Mouse (Mus musculus) limb, embryonic 14.5 days (tissue): ENCODE results near the gene Rasa3. TPM values are rescaled to one million over a fixed set of nuclear protein-coding genes. Genes with fewer than 3 reads are reported as not detected.

ENCODE experiments used
- ATAC-seq: fragments of 200-750 bp; cut with Nextera tagmentation; 2 replicates; pipeline ENCODE4 v1.8.0; 2017; ENCODE audit warnings: low read depth, moderate number of reproducible peaks, moderate TSS enrichment; ENCODE audit not compliant: low FRiP score
- DNase-seq: peaks from one replicate; pipeline ENCODE4 v3.0.0-alpha.2; 2015; ENCODE audit warnings: low spot score
- H3K27ac ChIP-seq: fragments of 300-500 bp; sonication (generic); replicated peaks from 2 replicates; pipeline ENCODE4 v1.5.1; 2014; ENCODE audit warnings: low read depth, mild to moderate bottlenecking, low read length, moderate library complexity, mixed read lengths
- H3K27me3 ChIP-seq: fragments of 300-500 bp; sonication (generic); 2 replicates; pipeline ENCODE4 v1.6.1; 2014; ENCODE audit warnings: low read length, mixed read lengths; ENCODE audit not compliant: control insufficient read depth, insufficient read depth
- H3K36me3 ChIP-seq: fragments of 300-500 bp; sonication (generic); 2 replicates; pipeline ENCODE4 v1.6.1; 2014; ENCODE audit warnings: mild to moderate bottlenecking, low read length, moderate library complexity, mixed read lengths; ENCODE audit not compliant: control insufficient read depth, insufficient read depth
- H3K4me1 ChIP-seq: fragments of 300-500 bp; sonication (generic); 2 replicates; pipeline ENCODE4 v1.6.1; 2014; ENCODE audit warnings: antibody characterized with exemption, low read length, mixed read lengths; ENCODE audit not compliant: control insufficient read depth, insufficient read depth
- H3K4me2 ChIP-seq: fragments of 300-500 bp; sonication (generic); replicated peaks from 2 replicates; pipeline ENCODE4 v1.6.1; 2014; ENCODE audit warnings: low read depth, mild to moderate bottlenecking, low read length, moderate library complexity; ENCODE audit not compliant: severe bottlenecking
- H3K4me3 ChIP-seq: fragments of 300-500 bp; sonication (generic); replicated peaks from 2 replicates; pipeline ENCODE4 v1.5.1; 2014; ENCODE audit warnings: low read length
- H3K9ac ChIP-seq: fragments of 300-500 bp; sonication (generic); 2 replicates; pipeline ENCODE4 v1.6.1; 2014; ENCODE audit warnings: mild to moderate bottlenecking, low read depth, low read length, moderate library complexity; ENCODE audit not compliant: severe bottlenecking
- H3K9me3 ChIP-seq: fragments of 300-500 bp; sonication (generic); 2 replicates; pipeline ENCODE4 v1.6.1; 2016; ENCODE audit warnings: low read length; ENCODE audit not compliant: control insufficient read depth
- POLR2A ChIP-seq: fragments of 200-500 bp; IDR thresholded peaks from 2 replicates; pipeline ENCODE4 v1.8.0; 2012; ENCODE audit warnings: inconsistent platforms, mild to moderate bottlenecking, moderate library complexity, borderline replicate concordance; ENCODE audit not compliant: insufficient read depth, insufficient read length; ENCODE audit errors: extremely low read depth
- WGBS: fragments of 180-500 bp; shearing (Covaris S2); extraction: QIAGEN DNeasy Blood & Tissue Kit; methylation state at CpG from one replicate; pipeline ENCODE4 v1.1.7; 2014; 5-methylcytosine and 5-hydroxymethylcytosine counted together
- polyA plus RNA-seq, 2 experiments: library from polyadenylated mRNA; depleted of rRNA in 1 of 2; stranded (reverse) in 1 of 2; unstranded in 1 of 2; fragments of >200 nt; fragmentation: Nextera tagmentation in 1 of 2; extraction: Ambion mirVana in 1 of 2; gene quantifications; 2 replicates each; pipeline versions ENCODE4 v1.2.1 to v1.2.3; 2012 to 2014

The Rasa3 gene
- polyA plus RNA-seq, 2 experiments: 30.8 to 31.6 TPM

DNA sequence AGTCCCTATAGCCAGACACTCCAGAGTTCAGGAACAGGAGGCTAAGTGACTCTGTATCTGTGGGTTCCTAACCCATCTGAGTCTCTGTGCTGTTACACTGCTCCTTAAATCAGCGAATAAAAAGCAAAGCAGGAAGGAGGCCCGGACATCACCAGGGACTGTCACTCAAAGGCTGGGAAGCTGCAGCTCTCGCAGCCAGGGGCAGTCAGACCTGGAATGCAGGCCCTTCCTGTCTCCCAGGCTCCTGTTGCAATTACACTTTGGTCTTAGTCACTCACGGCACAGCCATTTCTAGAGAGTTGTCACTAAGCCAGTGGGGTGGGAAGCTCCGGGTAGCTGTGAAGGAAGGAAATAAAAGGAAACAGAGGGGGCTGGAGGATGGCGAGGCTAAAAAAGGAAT lies 33.2 kb downstream of the Rasa3 start:
- Histone ChIP-seq H3K9me3 (no peaks in the 10 kb centered on the region), H3K4me1 (peaks cover 38% of the 10 kb centered on the region), H3K4me2 (no peak overlapping the region), H3K9ac (peak overlapping the region; percentile 2; the same call in 1 of the 2 replicates), H3K36me3 (no peaks in the 10 kb centered on the region), H3K27me3 (no peaks in the 10 kb centered on the region), H3K27ac (peak overlapping the region; percentile 33), H3K4me3 (no peak overlapping the region)
- 7% methylated on average over 6 of the region's 6 CpGs for WGBS
- ATAC-seq (0 out of 2 replicates have a peak, but pooled peaks have one; percentile 21), DNase-seq (no peak)
- TF ChIP-seq POLR2A: no peak

- H3K36me3 ChIP-seq: no peaks in the 10 kb centered on the region
- TF ChIP-seq POLR2A: no peak
- ATAC-seq (no peak), DNase-seq (no peak)
- no peaks in the 10 kb centered on the region for H3K27me3 ChIP-seq
- H3K4me2 ChIP-seq: no peak overlapping the region
- 65% methylated on average over 10 of the region's 10 CpGs for WGBS
- no peaks in the 10 kb centered on the region for H3K9me3 ChIP-seq
- no peak overlapping the region for H3K27ac ChIP-seq
- no peak overlapping the region for H3K4me3 ChIP-seq
- peaks cover 28% of the 10 kb centered on the region for H3K4me1 ChIP-seq
- H3K9ac ChIP-seq: no peak overlapping the region
Measured at GRCm38 (mm10) chr8:13642659-13643181, 34.7 kb downstream of the Rasa3 start.

GRCm38 (mm10) chr8:13641206-13641605 lies 36.2 kb downstream of the Rasa3 start:
- H3K27ac ChIP-seq: peak overlapping the region; percentile 38; the same call in 1 of the 2 replicates
- H3K4me3 ChIP-seq: no peak overlapping the region
- H3K4me2 ChIP-seq: no peak overlapping the region
- 55% methylated on average over 9 of the region's 9 CpGs for WGBS
- TF ChIP-seq POLR2A: no peak
- H3K9ac ChIP-seq: no peak overlapping the region
- H3K4me1 ChIP-seq: peaks cover 28% of the 10 kb centered on the region
- no peaks in the 10 kb centered on the region for H3K27me3 ChIP-seq
- ATAC-seq (no peak), DNase-seq (no peak)
- no peaks in the 10 kb centered on the region for H3K9me3 ChIP-seq
- no peaks in the 10 kb centered on the region for H3K36me3 ChIP-seq

GRCm38 (mm10) chr8:13640452-13640883 lies 36.9 kb downstream of the Rasa3 start:
- WGBS: 21% methylated on average over 9 of the region's 9 CpGs
- H3K4me1 ChIP-seq: peaks cover 28% of the 10 kb centered on the region
- no peaks in the 10 kb centered on the region for H3K9me3 ChIP-seq
- no peak for TF ChIP-seq POLR2A
- no peak overlapping the region for H3K4me2 ChIP-seq
- ATAC-seq: peak; percentile 81
- no peaks in the 10 kb centered on the region for H3K36me3 ChIP-seq
- DNase-seq: peak; percentile 75
- H3K27me3 ChIP-seq: no peaks in the 10 kb centered on the region
- 0 out of 2 replicates have a peak overlapping the region, but pooled peaks have one; percentile 38 for H3K27ac ChIP-seq
- no peak overlapping the region for H3K4me3 ChIP-seq
- no peak overlapping the region for H3K9ac ChIP-seq

DNA sequence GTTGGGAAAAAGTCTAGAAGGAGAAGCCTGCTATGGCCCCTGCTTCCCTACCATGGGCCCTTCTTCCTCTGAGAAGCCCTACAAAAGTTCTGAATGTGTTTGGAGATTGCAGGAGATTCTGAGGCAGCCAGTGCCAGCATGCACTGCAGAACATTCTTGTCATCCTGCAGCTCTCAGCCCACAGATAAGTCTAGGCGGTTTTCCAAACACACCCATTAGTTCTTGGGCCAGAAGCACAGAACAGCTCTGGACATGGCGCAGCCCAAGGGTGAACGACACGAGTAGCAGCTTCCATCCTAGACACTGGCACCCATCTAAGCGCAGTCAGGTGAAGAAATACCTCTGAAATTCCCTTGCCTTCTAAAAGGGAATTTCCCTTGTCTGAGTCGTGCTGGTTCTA lies 44.3 kb downstream of the Rasa3 start:
- Histone ChIP-seq H3K27me3 (no peaks in the 10 kb centered on the region), H3K4me1 (no peaks in the 10 kb centered on the region), H3K4me2 (no peak overlapping the region), H3K4me3 (no peak overlapping the region), H3K36me3 (no peaks in the 10 kb centered on the region), H3K9me3 (no peaks in the 10 kb centered on the region), H3K9ac (no peak overlapping the region), H3K27ac (no peak overlapping the region)
- 92% methylated on average over 6 of the region's 6 CpGs for WGBS
- DNase-seq (no peak), ATAC-seq (no peak)
- no peak for TF ChIP-seq POLR2A
